Mouse (Mus musculus): ENCODE measurements around the gene Usp4. TPM values are rescaled to one million over a fixed set of nuclear protein-coding genes. Genes with fewer than 3 reads are reported as not detected.

The Usp4 gene
- polyA plus RNA-seq, 1 experiment from 2014 or later, result 122 TPM

GRCm38 (mm10) chr9:108324784-108325183 lies 22.9 kb upstream of the Usp4 start:
- 90% methylated on average over 1 of the region's 1 CpGs for WGBS
- no peak for ATAC-seq (ENCODE audit: insufficient number of reproducible peaks, insufficient read depth, low FRiP score, low TSS enrichment)
- Histone ChIP-seq H3K27me3 (no peaks in the 10 kb centered on the region), H3K4me1 (no peaks in the 10 kb centered on the region), H3K27ac (no peak overlapping the region), H3K4me3 (no peak overlapping the region), H3K36me3 (peaks cover 28% of the 10 kb centered on the region), H3K9ac (no peak overlapping the region), H3K9me3 (no peaks in the 10 kb centered on the region), H3K4me2 (replicated peaks) (no peak overlapping the region)

DNA sequence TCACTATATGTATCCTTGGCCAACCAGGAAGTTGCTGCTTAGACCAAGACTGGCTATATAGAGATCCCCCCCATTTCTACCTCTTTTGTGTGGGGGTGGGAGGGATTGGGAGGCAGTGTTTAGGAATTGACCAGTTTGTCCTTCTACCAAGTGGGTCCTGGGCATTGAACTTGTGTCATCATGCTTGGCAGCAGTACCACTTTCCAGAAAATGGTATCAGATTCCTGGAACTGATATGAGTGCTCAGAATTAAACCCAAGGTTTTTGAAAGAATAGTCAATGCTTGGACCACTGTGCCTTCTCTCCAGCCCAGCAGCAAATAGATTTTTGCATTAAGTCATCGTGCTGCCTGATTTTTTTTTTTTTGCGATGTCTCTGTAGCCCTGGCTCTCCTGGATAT lies 21.8 kb upstream of the Usp4 start:
- Histone ChIP-seq H3K9ac (no peak overlapping the region), H3K9me3 (no peaks in the 10 kb centered on the region), H3K36me3 (peaks cover 37% of the 10 kb centered on the region), H3K4me3 (no peak overlapping the region), H3K27me3 (no peaks in the 10 kb centered on the region), H3K4me2 (replicated peaks) (no peak overlapping the region), H3K27ac (no peak overlapping the region), H3K4me1 (no peaks in the 10 kb centered on the region)
- ATAC-seq (ENCODE audit: insufficient number of reproducible peaks, insufficient read depth, low FRiP score, low TSS enrichment), result no peak
- WGBS, result 96% methylated on average over 2 of the region's 2 CpGs

- Histone ChIP-seq H3K4me2 (replicated peaks) (peak overlapping the region; percentile 78), H3K36me3 (peaks cover 32% of the 10 kb centered on the region), H3K4me3 (peak overlapping the region; percentile 71; the same call in 1 of the 2 replicates), H3K4me1 (peaks cover 19% of the 10 kb centered on the region), H3K9me3 (no peaks in the 10 kb centered on the region), H3K27ac (peak overlapping the region; percentile 95), H3K9ac (no peak overlapping the region), H3K27me3 (no peaks in the 10 kb centered on the region)
- WGBS, result 72% methylated on average over 10 of the region's 10 CpGs
- no peak for ATAC-seq (ENCODE audit: insufficient number of reproducible peaks, insufficient read depth, low FRiP score, low TSS enrichment)
These were observed 9.7 kb upstream of the Usp4 start for GRCm38 (mm10) chr9:108337848-108338550.

- Histone ChIP-seq H3K4me1 (peaks cover 19% of the 10 kb centered on the region), H3K4me2 (replicated peaks) (peak overlapping the region; percentile 78), H3K9me3 (no peaks in the 10 kb centered on the region), H3K27ac (peak overlapping the region; percentile 95), H3K9ac (peak overlapping the region; percentile 84; the same call in 1 of the 2 replicates), H3K4me3 (peak overlapping the region; percentile 71), H3K36me3 (peaks cover 28% of the 10 kb centered on the region), H3K27me3 (no peaks in the 10 kb centered on the region)
- 14% methylated on average over 6 of the region's 6 CpGs for WGBS
- ATAC-seq (ENCODE audit: insufficient number of reproducible peaks, insufficient read depth, low FRiP score, low TSS enrichment), result no peak
These were observed 9.1 kb upstream of the Usp4 start for GRCm38 (mm10) chr9:108338551-108338885.

- Histone ChIP-seq H3K9ac (peak within 1 kb of the TSS; percentile 84), H3K36me3 (peaks cover 22% of the 10 kb centered on the region), H3K27ac (peak within 1 kb of the TSS; percentile 95), H3K27me3 (no peaks in the 10 kb centered on the region), H3K4me1 (peaks cover 19% of the 10 kb centered on the region), H3K4me3 (peak within 1 kb of the TSS; percentile 71), H3K9me3 (no peaks in the 10 kb centered on the region), H3K4me2 (replicated peaks) (peak within 1 kb of the TSS; percentile 78)
- WGBS, result under 1% methylated on average over 49 of the region's 49 CpGs
- ATAC-seq (ENCODE audit: insufficient number of reproducible peaks, insufficient read depth, low FRiP score, low TSS enrichment), result peak; percentile 97
These were observed 8.5 kb upstream of the Usp4 start, which contains the start of gene Gpx1 for GRCm38 (mm10) chr9:108338886-108339781. Gpx1 (plus strand) TSS chr9:108338903.

DNA sequence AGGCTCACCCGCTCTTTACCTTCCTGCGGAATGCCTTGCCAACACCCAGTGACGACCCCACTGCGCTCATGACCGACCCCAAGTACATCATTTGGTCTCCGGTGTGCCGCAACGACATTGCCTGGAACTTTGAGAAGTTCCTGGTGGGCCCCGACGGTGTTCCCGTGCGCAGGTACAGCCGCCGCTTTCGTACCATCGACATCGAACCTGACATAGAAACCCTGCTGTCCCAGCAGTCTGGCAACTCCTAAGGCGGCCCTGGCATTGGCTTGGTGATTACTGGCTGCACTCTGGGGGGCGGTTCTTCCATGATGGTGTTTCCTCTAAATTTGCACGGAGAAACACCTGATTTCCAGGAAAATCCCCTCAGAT lies 7.8 kb upstream of the Usp4 start:
- peaks cover 15% of the 10 kb centered on the region for H3K36me3 ChIP-seq
- WGBS, result 8% methylated on average over 20 of the region's 20 CpGs
- H3K27ac ChIP-seq, result peak overlapping the region; percentile 95
- no peaks in the 10 kb centered on the region for H3K27me3 ChIP-seq
- peak overlapping the region; percentile 71 for H3K4me3 ChIP-seq
- peak overlapping the region; percentile 78 for H3K4me2 ChIP-seq (replicated peaks)
- H3K9me3 ChIP-seq, result no peaks in the 10 kb centered on the region
- H3K9ac ChIP-seq, result peak overlapping the region; percentile 84
- H3K4me1 ChIP-seq, result peaks cover 19% of the 10 kb centered on the region
- ATAC-seq (ENCODE audit: insufficient number of reproducible peaks, insufficient read depth, low FRiP score, low TSS enrichment), result no peak

DNA sequence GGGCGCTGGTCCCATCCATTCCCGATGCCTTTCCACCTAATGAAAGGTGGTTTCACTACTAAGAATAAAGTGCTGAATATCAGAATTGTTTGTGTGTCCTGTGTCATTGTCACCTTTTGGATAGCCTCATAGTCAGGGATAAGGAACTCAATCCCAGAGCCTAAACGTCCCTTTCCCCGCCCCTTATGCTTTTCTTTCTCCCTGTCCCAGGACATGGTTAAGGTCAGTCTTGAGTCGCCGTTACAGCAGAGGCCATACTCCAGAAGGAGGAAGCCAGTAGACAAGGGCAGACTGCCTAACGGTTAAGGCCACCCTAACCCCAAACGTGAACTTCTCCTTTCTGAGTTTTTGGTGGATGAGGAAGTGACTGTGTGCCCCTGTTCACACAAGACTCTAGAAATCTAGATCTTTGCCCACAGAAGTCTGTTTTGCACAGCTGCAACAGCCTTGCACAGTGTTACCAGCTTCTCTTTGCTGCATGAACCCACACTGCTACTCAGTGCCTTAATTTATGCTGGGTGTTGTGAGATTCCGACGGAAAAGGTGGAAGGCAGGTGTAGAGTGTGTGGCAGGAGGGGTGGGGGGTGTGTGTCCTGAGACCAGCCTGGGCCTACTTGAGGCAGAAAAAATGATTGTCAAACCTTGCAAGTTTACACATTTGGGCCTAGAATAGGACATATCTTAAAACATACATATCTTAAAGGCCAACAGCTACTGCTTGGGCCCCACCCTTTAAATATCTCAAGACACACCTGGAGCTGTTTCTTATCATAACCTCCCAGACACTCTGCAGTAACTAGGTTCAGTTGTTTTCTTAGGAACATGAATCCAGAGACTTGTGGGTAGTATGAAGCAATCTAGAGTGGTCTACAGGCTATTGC lies 7.2 kb upstream of the Usp4 start:
- H3K27me3 ChIP-seq, result no peaks in the 10 kb centered on the region
- ATAC-seq (ENCODE audit: insufficient number of reproducible peaks, insufficient read depth, low FRiP score, low TSS enrichment), result no peak
- 59% methylated on average over 10 of the region's 10 CpGs for WGBS
- H3K27ac ChIP-seq, result 0 out of 2 replicates have a peak overlapping the region, but pooled peaks have one; percentile 95
- H3K4me1 ChIP-seq, result peaks cover 19% of the 10 kb centered on the region
- H3K9ac ChIP-seq, result peak overlapping the region; percentile 84
- no peaks in the 10 kb centered on the region for H3K9me3 ChIP-seq
- peak overlapping the region; percentile 78 for H3K4me2 ChIP-seq (replicated peaks)
- peak overlapping the region; percentile 71 for H3K4me3 ChIP-seq
- H3K36me3 ChIP-seq, result peaks cover 9% of the 10 kb centered on the region

- Histone ChIP-seq H3K4me1 (peaks cover 19% of the 10 kb centered on the region), H3K27me3 (no peaks in the 10 kb centered on the region), H3K27ac (no peak overlapping the region), H3K9ac (no peak overlapping the region), H3K4me3 (no peak overlapping the region), H3K36me3 (peaks cover 6% of the 10 kb centered on the region; the same call in 1 of the 2 replicates), H3K4me2 (replicated peaks) (peak overlapping the region; percentile 78; the same call in 1 of the 2 replicates), H3K9me3 (no peaks in the 10 kb centered on the region)
- no peak for ATAC-seq (ENCODE audit: insufficient number of reproducible peaks, insufficient read depth, low FRiP score, low TSS enrichment)
- WGBS, result 91% methylated on average over 5 of the region's 5 CpGs
These were observed 6.5 kb upstream of the Usp4 start for GRCm38 (mm10) chr9:108341139-108341475.

DNA sequence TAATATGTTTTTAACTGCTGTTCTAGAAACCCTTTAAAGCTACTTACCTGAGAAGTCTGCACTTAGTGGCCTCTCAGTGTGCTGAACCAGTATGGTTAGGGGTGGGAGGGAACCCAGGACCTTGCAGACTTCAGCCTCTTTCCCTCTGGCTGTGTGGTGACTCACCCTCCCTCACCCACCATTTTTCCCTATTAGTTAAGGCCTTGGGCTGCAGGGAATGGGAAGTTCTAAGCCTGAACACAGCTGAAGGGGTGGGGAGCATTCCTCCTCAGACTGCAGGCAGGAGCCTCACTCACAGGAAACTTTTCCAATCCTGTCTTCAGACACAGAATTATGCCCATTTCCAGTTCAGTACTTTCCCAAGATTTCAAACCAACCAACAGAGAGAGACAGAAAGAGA lies 5.9 kb upstream of the Usp4 start:
- H3K4me3 ChIP-seq, result no peak overlapping the region
- H3K9ac ChIP-seq, result no peak overlapping the region
- no peaks in the 10 kb centered on the region for H3K9me3 ChIP-seq
- peaks cover 4% of the 10 kb centered on the region; the same call in 1 of the 2 replicates for H3K36me3 ChIP-seq
- ATAC-seq (ENCODE audit: insufficient number of reproducible peaks, insufficient read depth, low FRiP score, low TSS enrichment), result no peak
- peaks cover 21% of the 10 kb centered on the region for H3K4me1 ChIP-seq
- H3K27me3 ChIP-seq, result no peaks in the 10 kb centered on the region
- no peak overlapping the region; the same call in 1 of the 2 replicates for H3K27ac ChIP-seq
- no peak overlapping the region for H3K4me2 ChIP-seq (replicated peaks)

- Histone ChIP-seq H3K4me3 (no peak overlapping the region), H3K9me3 (no peaks in the 10 kb centered on the region), H3K4me2 (replicated peaks) (no peak overlapping the region), H3K27me3 (no peaks in the 10 kb centered on the region), H3K4me1 (peaks cover 21% of the 10 kb centered on the region), H3K36me3 (peaks cover 4% of the 10 kb centered on the region; the same call in 1 of the 2 replicates), H3K9ac (no peak overlapping the region), H3K27ac (peak overlapping the region; percentile 24; the same call in 1 of the 2 replicates)
- 43% methylated on average over 5 of the region's 5 CpGs for WGBS
- ATAC-seq (ENCODE audit: insufficient number of reproducible peaks, insufficient read depth, low FRiP score, low TSS enrichment), result no peak
These were observed 5.3 kb upstream of the Usp4 start for GRCm38 (mm10) chr9:108342301-108342831.

DNA sequence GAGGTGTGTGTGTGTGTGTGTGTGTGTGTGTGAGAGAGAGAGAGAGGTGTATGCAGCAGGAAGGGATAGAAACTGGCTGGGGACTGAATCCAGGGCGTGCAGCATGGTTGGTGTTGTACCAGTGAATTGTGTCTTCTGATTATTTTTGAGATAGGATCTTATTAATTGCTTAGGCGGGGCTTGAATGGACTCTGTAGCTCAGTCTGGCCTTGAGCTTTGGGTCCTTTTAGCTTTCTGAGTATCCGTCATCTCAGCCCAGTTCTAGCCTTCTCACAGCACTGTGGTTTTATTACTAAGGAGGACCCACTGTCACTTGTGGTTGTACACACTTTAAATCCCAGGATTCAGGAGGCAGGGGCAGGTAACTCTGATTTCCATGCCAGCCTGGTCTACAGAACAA lies 4.3 kb upstream of the Usp4 start:
- WGBS, result 77% methylated on average over 3 of the region's 3 CpGs
- no peak for ATAC-seq (ENCODE audit: insufficient number of reproducible peaks, insufficient read depth, low FRiP score, low TSS enrichment)

More for the DNA sequence above, 4.3 kb upstream of the Usp4 start:
- H3K9me3 ChIP-seq, result no peaks in the 10 kb centered on the region
- peaks cover 20% of the 10 kb centered on the region for H3K4me1 ChIP-seq
- no peak overlapping the region for H3K4me2 ChIP-seq (replicated peaks)
- H3K4me3 ChIP-seq, result no peak overlapping the region
- H3K27ac ChIP-seq, result no peak overlapping the region
- no peaks in the 10 kb centered on the region for H3K27me3 ChIP-seq
- no peaks in the 10 kb centered on the region for H3K36me3 ChIP-seq
- H3K9ac ChIP-seq, result no peak overlapping the region

Measured in embryonic facial prominence, embryonic 12.5 days (tissue).